Mouse (Mus musculus) heart, embryonic 12.5 days (tissue): Measurements from ENCODE around the gene Cfc1. TPM values are rescaled to one million over a fixed set of nuclear protein-coding genes. Genes with fewer than 3 reads are reported as not detected.

Experiments
- ATAC-seq: fragments of 200-750 bp; cut with Nextera tagmentation; 2 replicates; pipeline ENCODE4 v1.8.0; 2017; ENCODE audit warnings: moderate TSS enrichment, moderate library complexity; ENCODE audit not compliant: insufficient number of reproducible peaks, low FRiP score
- H3K27ac ChIP-seq: fragments of 300-500 bp; sonication (generic); 2 replicates; pipeline ENCODE4 v1.5.1; 2016; ENCODE audit warnings: mild to moderate bottlenecking, moderate library complexity; ENCODE audit not compliant: poor library complexity, severe bottlenecking
- H3K27me3 ChIP-seq: fragments of 300-500 bp; sonication (generic); replicated peaks from 2 replicates; pipeline ENCODE4 v1.6.1; 2016; ENCODE audit warnings: mild to moderate bottlenecking, moderate library complexity
- H3K36me3 ChIP-seq: fragments of 300-500 bp; sonication (generic); 2 replicates; pipeline ENCODE4 v1.6.1; 2016; ENCODE audit warnings: mild to moderate bottlenecking, moderate library complexity
- H3K4me1 ChIP-seq: fragments of 300-500 bp; sonication (generic); replicated peaks from 2 replicates; pipeline ENCODE4 v1.6.1; 2016; ENCODE audit warnings: mild to moderate bottlenecking
- H3K4me2 ChIP-seq: fragments of 300-500 bp; sonication (generic); 2 replicates; pipeline ENCODE4 v1.6.1; 2016; ENCODE audit warnings: mild to moderate bottlenecking, moderate library complexity
- H3K4me3 ChIP-seq: fragments of 300-500 bp; sonication (generic); 2 replicates; pipeline ENCODE4 v1.5.1; 2016; ENCODE audit warnings: mild to moderate bottlenecking
- H3K9ac ChIP-seq: fragments of 300-500 bp; sonication (generic); 2 replicates; pipeline ENCODE4 v1.6.1; 2016; ENCODE audit warnings: mild to moderate bottlenecking, moderate library complexity
- H3K9me3 ChIP-seq: fragments of 300-500 bp; sonication (generic); replicated peaks from 2 replicates; pipeline ENCODE4 v1.6.1; 2016; ENCODE audit warnings: mild to moderate bottlenecking, moderate library complexity
- WGBS: fragments of 180-500 bp; shearing (Covaris S2); methylation state at CpG from one replicate; pipeline ENCODE4 v1.1.7; 2016; 5-methylcytosine and 5-hydroxymethylcytosine counted together
- polyA plus RNA-seq: library from polyadenylated mRNA; unstranded; fragments of >200 nt; fragmentation: Nextera tagmentation; extraction: Ambion mirVana; gene quantifications from 2 replicates; pipeline ENCODE4 v1.2.1, GENCODE M21; 2016

The Cfc1 gene
- polyA plus RNA-seq, 1 experiment from 2014 or later = 0.32 TPM

- Histone ChIP-seq H3K4me2 (no peak overlapping the region), H3K9ac (no peak overlapping the region), H3K4me3 (no peak overlapping the region), H3K9me3 (no peaks in the 10 kb centered on the region), H3K36me3 (no peaks in the 10 kb centered on the region), H3K4me1 (peaks cover 3% of the 10 kb centered on the region), H3K27me3 (peaks cover 17% of the 10 kb centered on the region), H3K27ac (no peak overlapping the region)
- ATAC-seq = no peak
- WGBS = 23% methylated on average over 4 of the region's 4 CpGs
Measured at GRCm38 (mm10) chr1:34583821-34584263, 48.4 kb downstream of the Cfc1 start.

GRCm38 (mm10) chr1:34584736-34585135 lies 49.3 kb downstream of the Cfc1 start:
- H3K9ac ChIP-seq = no peak overlapping the region
- ATAC-seq = no peak

GRCm38 (mm10) chr1:34587298-34588096 lies 52.0 kb downstream of the Cfc1 start:
- ATAC-seq = no peak
- H3K9ac ChIP-seq = no peak overlapping the region
- H3K4me1 ChIP-seq = no peaks in the 10 kb centered on the region
- H3K27ac ChIP-seq = no peak overlapping the region
- 78% methylated on average over 22 of the region's 22 CpGs for WGBS
- H3K4me2 ChIP-seq = no peak overlapping the region
- H3K9me3 ChIP-seq = no peaks in the 10 kb centered on the region
- peaks cover 3% of the 10 kb centered on the region; the same call in 1 of the 2 replicates for H3K27me3 ChIP-seq
- H3K4me3 ChIP-seq = no peak overlapping the region
- H3K36me3 ChIP-seq = no peaks in the 10 kb centered on the region

More at GRCm38 (mm10) chr1:34584736-34585135, 49.3 kb downstream of the Cfc1 start:
- WGBS = 78% methylated on average over 4 of the region's 4 CpGs
- H3K36me3 ChIP-seq = no peaks in the 10 kb centered on the region
- H3K4me1 ChIP-seq = no peaks in the 10 kb centered on the region
- H3K4me2 ChIP-seq = no peak overlapping the region
- no peaks in the 10 kb centered on the region for H3K9me3 ChIP-seq
- H3K27me3 ChIP-seq = peaks cover 13% of the 10 kb centered on the region
- H3K27ac ChIP-seq = no peak overlapping the region
- H3K4me3 ChIP-seq = no peak overlapping the region

Other genes with a start within 250 kb of the Cfc1 start
- 45.9 and 46.6 TPM in 2 replicates for gene Ccdc115, start 96.0 kb upstream of the Cfc1 start, polyA plus RNA-seq
- gene Imp4, start 95.8 kb upstream of the Cfc1 start, polyA plus RNA-seq = 65.9 and 74.8 TPM in 2 replicates
- 10.4 and 10.8 TPM in 2 replicates for gene Ptpn18, start 75.9 kb upstream of the Cfc1 start, polyA plus RNA-seq
- gene Prss39, start 37.2 kb upstream of the Cfc1 start, polyA plus RNA-seq = not detected in 2 replicates
- not detected in 2 replicates for gene Prss40, start 25.3 kb downstream of the Cfc1 start, polyA plus RNA-seq
- 0.04 TPM in 1 of 2 replicates, not detected in the other for gene Amer3, start 44.0 kb downstream of the Cfc1 start, polyA plus RNA-seq